Mouse (Mus musculus) cerebral cortex, adult 2 months (tissue): ENCODE results near the gene Dcaf12.

Experiments used
- WGBS: fragments of 180-500 bp; shearing (Covaris S2); methylation state at CpG from one replicate; pipeline ENCODE4 v1.1.7; 2018; 5-methylcytosine and 5-hydroxymethylcytosine counted together

The Dcaf12 gene

DNA sequence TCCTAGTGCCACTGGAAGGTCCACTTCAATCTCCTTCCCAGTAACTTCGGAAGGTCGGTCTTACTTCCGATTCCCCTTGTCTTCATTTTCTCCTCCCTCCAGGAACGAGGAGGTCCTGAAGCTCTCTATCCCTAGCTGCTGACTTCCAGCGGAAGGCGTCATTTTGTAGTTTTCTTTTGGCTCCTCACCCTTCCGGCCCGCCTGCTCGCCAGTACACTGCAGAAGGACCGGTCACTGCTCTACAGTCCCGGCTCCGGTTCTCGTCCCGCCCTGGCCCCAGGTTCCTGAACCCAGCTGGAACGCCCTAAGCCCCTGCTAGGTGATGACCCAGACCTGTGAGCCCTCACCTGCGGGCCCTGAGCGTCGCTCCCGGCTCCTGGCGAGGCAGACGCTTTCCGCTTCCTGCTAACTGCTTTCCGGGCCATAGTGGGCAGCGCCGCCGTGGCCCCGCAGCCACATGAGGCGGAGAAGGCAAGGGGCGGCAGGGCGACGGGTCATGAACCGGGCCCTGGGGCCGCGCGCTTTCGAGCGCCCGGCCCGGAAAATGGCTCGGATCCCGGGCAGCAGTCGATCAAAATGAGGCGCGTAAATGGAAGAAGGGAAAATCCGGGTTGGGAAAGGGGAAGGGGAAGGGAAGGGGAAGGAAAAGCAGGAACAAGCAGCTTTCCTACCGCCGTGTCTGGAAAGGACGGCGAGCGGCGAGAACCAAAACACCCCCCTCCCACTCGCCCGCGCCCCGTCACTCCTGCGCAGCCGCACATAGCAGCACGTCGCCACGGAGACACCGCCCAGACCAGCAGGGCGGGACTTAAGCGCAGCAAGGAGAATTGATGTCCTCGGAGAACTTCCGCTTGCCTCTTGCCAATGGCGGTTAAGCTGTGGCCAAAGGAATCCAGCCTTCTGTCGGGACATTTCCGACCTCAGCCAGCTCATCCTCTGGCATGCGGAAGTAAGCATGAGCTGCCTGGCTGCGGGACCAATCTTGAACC, at the start of gene Dcaf12:
TSS of gene Dcaf12 (minus strand) at position 749 of the 989 bp plus-strand sequence.
- under 1% methylated on average over 70 of the region's 70 CpGs for WGBS

- 93% methylated on average over 3 of the region's 3 CpGs for WGBS
Observed at GRCm38 (mm10) chr4:41361059-41361458, 46.4 kb upstream of the Dcaf12 start.

DNA sequence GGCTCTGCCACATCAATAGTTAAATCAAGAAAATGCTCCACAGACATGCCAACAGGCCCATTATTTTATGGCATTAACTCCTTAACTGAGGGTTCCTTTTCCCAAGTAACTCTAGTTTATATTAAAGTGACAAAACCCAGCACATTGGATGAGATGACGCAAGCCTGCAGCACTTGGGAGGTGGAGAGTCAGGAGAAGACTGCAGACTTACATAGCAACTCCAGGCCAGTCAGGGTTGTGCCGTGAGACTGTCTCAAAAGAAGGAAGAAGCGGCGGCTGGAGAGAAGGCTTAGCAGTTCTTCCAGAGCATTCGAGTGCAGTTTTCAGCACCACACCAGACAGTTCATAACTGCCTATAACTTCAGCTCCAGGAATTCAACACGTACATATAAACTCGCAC, 44.7 kb upstream of the Dcaf12 start:
- 88% methylated on average over 7 of the region's 7 CpGs for WGBS

DNA sequence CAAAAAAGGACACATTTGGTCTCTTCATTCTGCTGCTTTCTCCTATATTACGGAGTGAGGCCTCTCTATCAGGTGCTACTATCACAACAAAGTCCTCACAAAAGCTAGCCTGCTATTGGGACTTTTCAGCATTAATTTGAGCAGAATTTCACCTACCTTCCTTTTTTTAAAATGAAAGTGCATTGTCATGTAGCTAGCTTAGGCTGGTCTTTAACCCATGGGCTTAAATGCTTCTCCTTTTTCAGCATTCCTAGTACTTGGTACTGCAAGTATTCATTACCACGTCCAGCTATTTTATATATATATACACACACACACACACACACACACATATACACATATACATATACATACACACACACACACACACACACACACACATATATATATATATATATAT, 44.0 kb upstream of the Dcaf12 start:
- WGBS = 75% methylated on average over 2 of the region's 2 CpGs

GRCm38 (mm10) chr4:41357154-41357553, 42.5 kb upstream of the Dcaf12 start:
- 63% methylated on average over 2 of the region's 2 CpGs for WGBS

DNA sequence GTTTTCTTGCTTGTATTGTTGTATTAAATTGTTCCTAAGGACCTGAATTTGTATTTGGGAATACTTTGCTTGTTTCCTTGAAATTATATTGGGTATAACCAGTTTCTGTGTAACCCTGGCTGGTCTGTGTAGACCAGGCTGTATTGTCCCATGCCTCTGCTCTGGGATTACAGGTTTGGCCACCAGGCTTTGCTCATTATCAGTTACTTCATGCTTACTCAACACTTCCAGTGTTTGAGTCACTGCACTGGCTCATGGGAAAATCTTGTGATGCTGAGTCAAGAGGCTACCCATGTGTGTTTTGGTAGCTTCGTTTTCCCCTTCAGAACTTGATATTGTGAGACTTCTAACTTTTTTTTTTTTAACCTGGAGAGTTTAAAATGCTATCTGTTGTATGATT, 38.6 kb upstream of the Dcaf12 start:
- WGBS = 62% methylated on average over 1 of the region's 1 CpGs

DNA sequence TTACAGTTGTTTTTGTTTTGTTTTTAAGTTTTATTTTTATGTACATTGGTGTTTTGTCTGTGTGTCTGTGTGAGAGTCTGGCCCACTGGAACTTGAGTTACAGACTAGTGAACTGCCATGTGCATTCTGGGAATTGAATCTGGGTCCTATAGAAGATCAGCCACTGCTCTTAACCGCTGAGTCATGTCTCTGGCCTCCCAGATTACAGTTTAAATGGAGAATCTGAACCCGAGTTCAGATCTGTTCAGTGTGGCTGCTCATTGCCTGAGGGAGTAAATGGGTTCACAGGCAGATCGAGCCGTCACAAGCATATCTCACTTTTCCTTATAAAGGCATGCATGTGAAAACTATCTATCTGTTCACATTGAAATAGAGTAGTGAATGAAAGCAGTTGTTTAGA, 38.1 kb upstream of the Dcaf12 start:
- WGBS = 89% methylated on average over 4 of the region's 4 CpGs

GRCm38 (mm10) chr4:41349199-41349591, 34.5 kb upstream of the Dcaf12 start:
- WGBS = 2% methylated on average over 28 of the region's 28 CpGs

DNA sequence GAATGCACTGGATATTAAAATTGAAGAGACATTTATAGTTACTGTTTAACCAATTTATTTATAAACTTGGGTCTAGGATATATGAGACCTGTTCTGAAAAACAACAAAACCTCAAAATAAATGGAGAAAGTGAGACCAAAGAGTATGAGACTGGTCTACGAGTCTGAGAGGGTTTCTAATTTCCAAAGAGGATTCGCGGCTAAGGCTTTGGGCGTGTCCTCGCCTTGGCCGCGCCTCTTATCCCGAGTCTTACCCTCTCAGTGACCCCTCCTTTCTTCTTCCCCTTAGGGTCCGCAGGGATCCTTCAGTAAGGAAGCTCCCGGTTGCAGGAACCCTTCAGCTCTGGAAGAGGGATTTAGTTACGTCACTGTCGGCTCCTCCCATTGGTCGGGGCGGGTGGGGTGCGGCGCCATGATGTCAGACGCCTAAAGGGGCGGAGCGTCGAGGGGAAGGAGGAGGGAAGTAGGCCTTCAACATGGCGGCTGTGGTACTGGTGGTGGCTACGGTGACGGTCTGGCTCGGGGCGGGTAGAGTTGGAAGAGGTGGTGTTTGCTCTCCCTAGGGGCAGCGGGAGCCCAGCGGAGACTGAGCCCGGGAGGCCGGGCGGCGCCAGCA, 34.0 kb upstream of the Dcaf12 start, which contains the start of gene Ubap1:
TSS of gene Ubap1 (plus strand) at position 413 of the 615 bp plus-strand sequence.
- WGBS = under 1% methylated on average over 30 of the region's 31 CpGs

DNA sequence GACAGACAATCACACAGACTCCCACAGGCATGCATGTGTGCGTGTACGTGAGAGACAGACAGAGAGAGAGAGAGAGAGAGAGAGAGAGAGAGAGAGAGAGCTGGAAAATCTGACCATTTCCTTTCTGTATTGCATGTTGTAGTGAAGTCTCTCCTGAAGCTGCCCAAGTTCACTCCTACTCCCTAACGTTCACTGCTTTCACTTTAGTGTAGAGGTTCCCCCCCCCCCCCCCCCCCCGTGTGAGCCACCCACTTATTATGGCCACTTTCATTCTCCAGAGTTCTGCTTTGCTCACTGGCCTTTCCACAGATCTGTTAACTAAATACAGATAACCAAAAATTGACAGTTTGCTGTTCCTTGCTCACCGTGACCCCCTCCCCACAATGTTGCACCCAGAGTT, 33.1 kb upstream of the Dcaf12 start:
- WGBS = 24% methylated on average over 5 of the region's 5 CpGs

- 53% methylated on average over 2 of the region's 2 CpGs for WGBS
Observed at GRCm38 (mm10) chr4:41346011-41346410, 31.3 kb upstream of the Dcaf12 start.

- 77% methylated on average over 11 of the region's 11 CpGs for WGBS
Observed at GRCm38 (mm10) chr4:41340912-41341550, 26.3 kb upstream of the Dcaf12 start.

DNA sequence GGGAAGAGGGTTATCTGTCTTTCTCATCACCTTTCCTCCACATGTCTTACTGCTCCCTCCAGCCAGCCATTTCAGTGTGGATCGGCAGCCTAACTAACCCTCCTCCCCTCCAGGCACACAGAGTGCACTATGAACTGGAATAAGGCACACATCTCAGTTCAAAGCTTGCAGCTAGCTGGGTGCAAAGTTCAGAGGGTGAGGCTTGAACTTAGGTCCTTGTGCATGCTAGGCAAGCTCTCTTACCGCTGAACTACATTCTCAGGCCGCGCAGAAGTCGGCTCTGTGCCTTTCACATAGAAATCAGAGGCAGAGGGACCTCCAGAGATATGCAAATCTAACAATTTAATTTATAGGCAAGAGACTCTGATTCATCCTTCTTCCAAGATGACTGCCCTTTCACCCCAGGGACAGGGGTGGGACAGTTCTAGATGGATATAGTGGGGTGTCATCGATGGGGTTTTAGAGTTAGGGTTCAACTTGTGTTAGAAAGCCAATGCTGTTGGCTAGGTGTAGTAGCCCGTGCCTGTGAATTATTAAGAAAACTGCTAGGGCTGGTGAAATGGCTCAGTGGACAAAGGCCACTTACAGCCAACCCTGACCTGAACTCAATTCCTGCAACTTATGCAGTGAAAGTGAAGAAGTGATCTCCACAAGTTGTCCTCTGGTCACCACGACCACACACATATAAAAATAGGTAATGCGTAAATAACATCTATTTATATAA, 17.2 kb upstream of the Dcaf12 start:
- 93% methylated on average over 9 of the region's 9 CpGs for WGBS

- WGBS = 80% methylated on average over 3 of the region's 3 CpGs
Observed at GRCm38 (mm10) chr4:41331085-41331484, 16.4 kb upstream of the Dcaf12 start.

DNA sequence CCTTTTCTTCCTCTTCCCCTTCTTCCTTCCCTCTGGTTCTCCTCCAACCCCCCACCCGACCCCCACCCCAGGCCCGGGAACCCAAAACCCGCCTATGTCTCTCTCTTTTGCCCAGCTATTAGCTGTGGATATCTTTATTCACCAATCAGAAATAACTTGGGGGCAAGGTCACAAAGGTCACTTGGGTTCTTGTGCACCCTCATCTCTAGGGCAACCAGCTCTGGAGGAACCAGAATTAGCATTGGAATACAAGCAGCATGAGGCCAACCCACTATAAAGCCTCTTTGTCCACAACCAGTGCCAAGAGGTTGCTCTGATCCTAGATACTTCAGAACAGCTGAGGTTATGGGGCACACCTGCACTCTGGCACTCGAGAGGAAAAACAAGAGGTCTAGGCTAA, 14.8 kb upstream of the Dcaf12 start:
- WGBS = 64% methylated on average over 4 of the region's 4 CpGs

DNA sequence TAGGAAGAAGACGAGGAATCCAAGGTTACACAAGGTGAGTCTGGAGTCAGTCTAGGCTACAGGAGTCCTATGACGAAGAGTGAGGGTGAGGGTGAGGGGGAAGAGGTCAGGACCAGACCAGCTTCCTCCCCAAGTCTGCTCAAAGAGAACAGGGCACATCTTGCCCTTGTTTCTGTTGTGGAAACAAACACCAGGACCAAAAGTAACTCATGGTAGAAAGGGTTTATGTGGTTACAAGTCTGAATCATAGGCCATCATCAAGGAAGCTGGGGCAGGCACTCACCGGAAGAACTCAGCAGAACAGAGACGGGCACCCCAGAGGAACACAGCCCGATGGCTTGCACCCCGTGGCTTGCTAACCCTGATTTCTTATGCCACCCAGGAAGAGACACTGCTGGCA, 12.2 kb upstream of the Dcaf12 start:
- 93% methylated on average over 6 of the region's 6 CpGs for WGBS

- 80% methylated on average over 4 of the region's 4 CpGs for WGBS
Observed at GRCm38 (mm10) chr4:41320971-41321370, 6.3 kb upstream of the Dcaf12 start.

GRCm38 (mm10) chr4:41318267-41318666, 3.6 kb upstream of the Dcaf12 start:
- 67% methylated on average over 5 of the region's 5 CpGs for WGBS

DNA sequence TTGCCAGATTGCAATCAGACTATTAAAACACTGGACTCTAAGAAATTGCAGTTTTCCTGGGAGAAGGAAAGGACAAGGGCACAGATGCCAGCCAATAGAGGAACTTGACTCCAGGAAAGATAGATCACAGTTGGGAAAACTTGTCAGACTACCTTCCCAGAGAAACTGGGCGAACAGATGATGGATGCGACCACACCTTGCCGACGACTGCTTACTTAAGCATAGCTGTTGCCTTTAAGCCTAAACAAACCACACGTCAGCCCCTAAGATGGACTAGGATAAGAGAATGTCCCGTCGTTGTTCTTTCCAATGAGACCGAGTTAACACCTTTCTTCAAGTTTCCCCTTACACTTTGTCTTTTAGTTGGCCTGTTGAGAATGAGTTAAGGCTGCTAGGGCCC, 484 bp upstream of the Dcaf12 start:
- whole genome bisulfite sequencing = 48% methylated on average over 8 of the region's 8 CpGs

- WGBS = 15% methylated on average over 14 of the region's 14 CpGs
Observed at GRCm38 (mm10) chr4:41313722-41314121, 967 bp downstream of the Dcaf12 start.
